In the genomic region with DNA sequence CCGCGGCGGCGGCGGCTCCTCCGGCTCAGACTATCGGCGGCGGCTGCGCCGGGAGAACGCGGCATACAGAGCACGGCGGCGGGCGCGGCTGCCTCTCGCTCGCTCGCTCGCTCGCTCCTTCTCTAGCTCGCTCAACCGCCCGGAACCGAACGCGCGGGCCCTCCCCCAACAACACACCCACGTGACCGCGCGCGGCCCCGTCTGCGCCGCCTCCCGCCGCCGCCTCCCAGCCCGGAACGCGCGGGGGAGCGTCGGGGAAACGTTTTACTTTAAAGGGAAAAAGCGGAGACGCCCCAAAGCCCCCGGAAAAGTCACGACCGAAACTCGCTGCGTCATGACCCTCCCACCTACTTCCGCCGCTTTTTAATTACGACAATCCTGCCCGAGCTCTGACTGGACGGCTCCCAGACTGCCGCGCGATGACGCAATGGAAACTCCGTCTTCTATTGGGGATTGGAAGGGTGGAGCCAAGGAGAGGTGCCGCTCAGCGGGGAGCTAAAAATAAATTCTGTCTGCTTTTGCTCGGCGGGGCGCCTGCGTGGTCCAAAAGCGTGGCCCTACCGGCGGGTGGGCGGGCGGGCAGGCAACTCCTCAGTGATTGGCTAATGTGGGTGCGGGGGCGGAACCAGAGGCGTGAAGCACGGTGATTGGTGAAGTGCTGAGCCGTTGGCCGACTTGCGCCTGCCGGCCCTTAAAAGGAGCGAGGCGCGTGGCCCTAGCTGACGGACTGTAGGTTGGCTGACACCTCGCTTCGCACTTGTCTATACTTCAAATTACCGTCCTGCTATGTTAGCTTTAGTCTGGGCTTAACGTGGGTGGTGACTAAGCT, we compare ENCODE assay signal across 8 mouse cellular contexts. TPM values are rescaled to one million over a fixed set of nuclear protein-coding genes. Genes with fewer than 3 reads are reported as not detected.
A peak's percentile ranks its signal among the peaks of the same experiment; 100 is the strongest.
DNase-seq lines count a peak whose midpoint lies in the region; ATAC-seq and TF ChIP-seq lines count a peak whose summit lies in the region.

A gene (minus strand): TSS at position 351 of the 829 bp plus-strand sequence.

- peak within 1 kb of the TSS; percentile 95 for H3K9ac ChIP-seq in hindbrain, embryonic 13.5 days

- POLR2A ChIA-PET in Patski (lab: Charles Lee): interaction anchor here (0.5 to 1.1 kb wide), 4 partner anchors 12 to 140 kb away, joined by 3 to 6 read pairs (median 3); no protein-coding TSS in a partner anchor

- H3K4me1 ChIP-seq in hindbrain, embryonic 13.5 days (replicated peaks): peaks cover 45% of the 10 kb centered on the region

- in situ Hi-C loops in Patski (cut with MboI; ENCODE audit: low pct_unique_long_range_greater_than_20kb): no loop called here

- peak within 1 kb of the TSS; percentile 99 for H3K27ac ChIP-seq in hindbrain, embryonic 13.5 days

- TF ChIP-seq CTCF in Patski (IDR thresholded peaks at IDR 0.05): no peak

- DNase-seq in Patski (ENCODE audit: low read depth, low spot score): peak; percentile 100
- peak; percentile 100 for DNase-seq in cerebellum, postnatal 14 days
- peak; percentile 99 for DNase-seq in frontal cortex, postnatal 14 days (ENCODE audit: low spot score in 2 of 2)
- peak; percentile 95 for DNase-seq in layer of hippocampus, postnatal 25 days (ENCODE audit: extremely low spot score in 1 of 2, low spot score in 1 of 2)
- peak; percentile 100 for DNase-seq in lung, postnatal 25 days (ENCODE audit: low spot score)
- DNase-seq in retina, embryonic 14.5 days (ENCODE audit: low spot score): peak; percentile 99
- DNase-seq in thymus, postnatal 4 days: peak; percentile 97

- peak within 1 kb of the TSS; percentile 90 for H3K4me2 ChIP-seq in hindbrain, embryonic 13.5 days

- under 1% methylated on average over 91 of the region's 92 CpGs for WGBS in hindbrain, embryonic 13.5 days

- H3K36me3 ChIP-seq in hindbrain, embryonic 13.5 days: no peaks in the 10 kb centered on the region

- CTCF ChIA-PET in Patski (lab: Charles Lee): interaction anchor here (0.8 to 3.4 kb wide), 4 partner anchors 10 to 168 kb away, joined by 3 to 10 read pairs (median 4); no protein-coding TSS in a partner anchor

- no peaks in the 10 kb centered on the region for H3K9me3 ChIP-seq in hindbrain, embryonic 13.5 days

- peak; percentile 93 for ATAC-seq in Patski
- peak; percentile 98 for ATAC-seq in hindbrain, embryonic 13.5 days (ENCODE audit: low FRiP score)

- no peaks in the 10 kb centered on the region for H3K27me3 ChIP-seq in Patski
- no peaks in the 10 kb centered on the region for H3K27me3 ChIP-seq in hindbrain, embryonic 13.5 days

- H3K4me3 ChIP-seq in hindbrain, embryonic 13.5 days: peak within 1 kb of the TSS; percentile 90

RNA-seq across cellular contexts. Expression of the gene that starts here (rescaled TPM):
- polyA plus RNA-seq in Patski (2021): 168 TPM
- polyA plus RNA-seq in hindbrain, embryonic 13.5 days (2015; fragmentation: Nextera tagmentation; extraction: Ambion mirVana): 227 TPM in 2 replicates
- 100 to 1,000 TPM; 116 to 123 TPM for total RNA-seq in layer of hippocampus, postnatal 25 days (2021)

Comparison
In these comparisons a context has a peak if more than half of its experiments do, and no peak if none do; other contexts are left out.
1. Peak in every context shown above with its lines: DNase-seq, ATAC-seq, H3K4me3 ChIP-seq and H3K27ac ChIP-seq.